Mouse (Mus musculus): ENCODE measurements around the gene Pde1a.

The Pde1a gene

GRCm38 (mm10) chr2:79815708-79816484 is 313.4 kb downstream of the Pde1a start:
- DNase-seq (ENCODE audit: low spot score in 2 of 2): no peak

- DNase-seq (ENCODE audit: low spot score in 2 of 2): no peak
Measured at GRCm38 (mm10) chr2:79798627-79799026, 330.6 kb downstream of the Pde1a start.

- DNase-seq (ENCODE audit: low spot score in 2 of 2): no peak
Measured at GRCm38 (mm10) chr2:79797444-79797843, 331.8 kb downstream of the Pde1a start.

- DNase-seq (ENCODE audit: low spot score in 2 of 2): no peak
Measured at GRCm38 (mm10) chr2:79793186-79793585, 336.1 kb downstream of the Pde1a start.

- DNase-seq (ENCODE audit: low spot score in 2 of 2): no peak
Measured at GRCm38 (mm10) chr2:79786467-79786866, 342.8 kb downstream of the Pde1a start.

GRCm38 (mm10) chr2:79785541-79786134 is 343.6 kb downstream of the Pde1a start:
- DNase-seq (ENCODE audit: low spot score in 2 of 2): no peak
